Mouse (Mus musculus) heart, postnatal 25 days (tissue): ENCODE measurements around the gene Olfr1113. TPM values are rescaled to one million over a fixed set of nuclear protein-coding genes. Genes with fewer than 3 reads are reported as not detected.
"Not testable (repeated sequence)": the region's sequence is repeated elsewhere in the genome, so short reads cannot be mapped to it uniquely, and the experiment has no call there.

Experiments
- DNase-seq: peaks from one replicate; pipeline ENCODE4 v3.0.0; 2022; ENCODE audit warnings: low spot score
- intact Hi-C: fragments of 180-260 bp; cut with DNase I; formaldehyde crosslinking; loops from one replicate; pipeline ENCODE4 v1.15.1; 2025
- microRNA-seq: library from miRNA; unstranded; fragments of <30 nt; microRNA quantifications from one replicate; pipeline ENCODE4 v1.2.0, GENCODE M21; 2022
- total RNA-seq, 2 experiments: library from RNA; stranded (reverse); gene quantifications; 2 replicates each; pipeline ENCODE4 v1.2.3; 2021

Gene Olfr1113
- total RNA-seq: not detected

GRCm38 (mm10) chr2:87208670-87209069 is at the start of gene Olfr1113:
Gene Olfr1113, plus strand, starts transcription at chr2:87208970.
- intact Hi-C loops: no loop called here

GRCm38 (mm10) chr2:87167731-87168130 is 41.0 kb upstream of the Olfr1113 start:
- intact Hi-C loops, DNase-seq: not testable (repeated sequence)

More at GRCm38 (mm10) chr2:87208670-87209069, at the start of gene Olfr1113:
- no peak for DNase-seq

GRCm38 (mm10) chr2:87187498-87187897 is 21.3 kb upstream of the Olfr1113 start, which contains the start of gene Olfr1112:
Gene Olfr1112, plus strand, starts transcription at chr2:87187798.
- no peak for DNase-seq
- intact Hi-C loops: no loop called here

GRCm38 (mm10) chr2:87247713-87248112 is 38.9 kb downstream of the Olfr1113 start, which contains the start of gene Olfr1115:
Gene Olfr1115, plus strand, starts transcription at chr2:87248013.
- DNase-seq: no peak
- intact Hi-C loops: no loop called here

Small RNAs within 50 kb of the gene (microRNA-seq; reads per million reads assigned to microRNA genes)
- gene Gm27438: not detected

Other genes with a start within 250 kb of the Olfr1113 start
- gene Olfr1099, start 248.3 kb upstream of the Olfr1113 start, total RNA-seq: not detected
- gene Olfr1100, start 229.0 kb upstream of the Olfr1113 start, total RNA-seq: not detected
- not detected for gene Olfr1101, start 217.7 kb upstream of the Olfr1113 start, total RNA-seq
- gene Olfr1102, start 210.6 kb upstream of the Olfr1113 start, total RNA-seq: not detected
- gene Olfr1104, start 181.9 kb upstream of the Olfr1113 start, total RNA-seq: not detected
- gene Olfr1105, start 172.4 kb upstream of the Olfr1113 start, total RNA-seq: not detected
- gene Olfr1106, start 156.7 kb upstream of the Olfr1113 start, total RNA-seq: not detected
- not detected for gene Olfr1107, start 133.2 kb upstream of the Olfr1113 start, total RNA-seq
- gene Olfr1109, start 113.0 kb upstream of the Olfr1113 start, total RNA-seq: not detected
- not detected for gene Olfr259, start 94.4 kb upstream of the Olfr1113 start, total RNA-seq
- gene Olfr1110, start 68.7 kb upstream of the Olfr1113 start, total RNA-seq: not detected
- not detected for gene Olfr1111, start 56.3 kb upstream of the Olfr1113 start, total RNA-seq
- gene Olfr1112, start 21.2 kb upstream of the Olfr1113 start, total RNA-seq: not detected
- gene Olfr1115, start 39.0 kb downstream of the Olfr1113 start, total RNA-seq: not detected
- gene Olfr1116, start 58.6 kb downstream of the Olfr1113 start, total RNA-seq: not detected
- gene Olfr1118, start 98.6 kb downstream of the Olfr1113 start, total RNA-seq: not detected
- not detected for gene Olfr1120, start 145.8 kb downstream of the Olfr1113 start, total RNA-seq
- not detected for gene Olfr1121, start 160.9 kb downstream of the Olfr1113 start, total RNA-seq
- gene Olfr1122, start 176.9 kb downstream of the Olfr1113 start, total RNA-seq: under 1 TPM in 1 of 2 experiments, not detected in 1; 0.05 TPM
- not detected for gene Olfr1123, start 207.7 kb downstream of the Olfr1113 start, total RNA-seq
- gene Olfr1124, start 221.3 kb downstream of the Olfr1113 start, total RNA-seq: not detected
- not detected for gene Olfr1126, start 245.0 kb downstream of the Olfr1113 start, total RNA-seq